Mouse (Mus musculus): ENCODE results near the gene Fam234b.

Gene Fam234b

GRCm38 (mm10) chr6:135262565-135262964 is 64.8 kb downstream of the Fam234b start:
- TF ChIP-seq GATA4 (IDR thresholded peaks at IDR 0.05; ENCODE audit: insufficient replicate concordance, low read length), result no peak

- no peak for TF ChIP-seq GATA4 (IDR thresholded peaks at IDR 0.05; ENCODE audit: insufficient replicate concordance, low read length)
These were observed 66.4 kb downstream of the Fam234b start for GRCm38 (mm10) chr6:135264136-135264535.

GRCm38 (mm10) chr6:135266056-135266455 is 68.3 kb downstream of the Fam234b start:
- no peak for TF ChIP-seq GATA4 (IDR thresholded peaks at IDR 0.05; ENCODE audit: insufficient replicate concordance, low read length)

GRCm38 (mm10) chr6:135267221-135267620 is 69.4 kb downstream of the Fam234b start:
- no peak for TF ChIP-seq GATA4 (IDR thresholded peaks at IDR 0.05; ENCODE audit: insufficient replicate concordance, low read length)

DNA sequence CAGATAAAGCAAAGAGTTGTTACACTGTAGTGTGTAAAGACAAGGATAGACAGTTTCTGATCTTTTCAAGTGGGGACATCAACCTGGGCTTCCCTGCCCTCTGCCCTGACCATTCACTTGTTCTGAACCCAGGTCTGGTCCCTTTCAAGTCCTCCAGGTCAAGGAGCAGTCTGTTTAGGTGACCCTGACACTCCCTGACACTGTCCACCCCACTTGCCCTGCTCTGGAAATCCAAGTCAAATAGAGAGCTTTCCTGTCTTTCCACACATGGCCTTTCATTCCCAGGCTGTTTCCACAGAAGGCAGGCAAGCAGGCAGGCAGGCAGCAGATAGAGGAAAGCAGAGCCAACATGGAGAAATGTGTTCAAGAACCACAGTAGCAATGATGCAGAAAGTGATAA is 70.6 kb downstream of the Fam234b start:
- no peak for TF ChIP-seq GATA4 (IDR thresholded peaks at IDR 0.05; ENCODE audit: insufficient replicate concordance, low read length)

DNA sequence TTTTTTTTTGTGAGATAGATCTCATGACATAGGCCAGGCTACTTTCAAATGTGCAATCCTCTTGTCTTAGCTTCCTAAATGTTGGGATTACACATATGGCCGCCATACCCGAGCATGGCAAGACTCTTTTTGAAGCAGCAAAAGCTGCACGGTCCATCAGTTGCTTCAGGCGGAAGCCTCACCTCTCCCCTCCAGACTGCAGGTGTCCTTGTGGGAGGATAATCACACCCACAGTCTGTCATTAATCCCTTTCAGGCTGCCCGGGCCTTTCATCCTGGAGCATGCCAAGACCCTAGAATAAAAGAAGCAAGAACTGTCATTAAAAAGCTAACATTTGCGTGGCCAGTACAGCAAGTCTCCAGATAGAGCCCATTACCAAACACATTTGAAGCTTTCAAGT is 71.8 kb downstream of the Fam234b start:
- TF ChIP-seq GATA4 (IDR thresholded peaks at IDR 0.05; ENCODE audit: insufficient replicate concordance, low read length), result no peak

DNA sequence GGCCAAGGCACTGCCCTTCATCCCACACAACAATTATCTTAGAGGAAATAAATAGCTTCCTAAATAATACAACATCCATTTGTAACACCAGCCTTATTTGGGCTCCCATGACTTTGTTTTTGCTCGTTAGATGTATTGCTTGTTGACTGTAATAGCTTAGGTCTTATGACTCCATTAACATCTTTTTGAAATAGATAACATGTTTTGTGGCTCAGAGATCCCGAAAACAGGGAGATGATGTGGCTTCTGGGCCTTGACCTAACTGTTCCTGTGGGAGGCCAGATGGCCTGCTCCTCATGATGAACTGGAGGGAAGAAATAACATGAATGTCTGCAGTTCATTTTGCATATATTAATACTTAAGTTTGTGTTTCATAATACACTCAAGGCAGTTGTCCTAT is 74.0 kb downstream of the Fam234b start:
- no peak for TF ChIP-seq GATA4 (IDR thresholded peaks at IDR 0.05; ENCODE audit: insufficient replicate concordance, low read length)

DNA sequence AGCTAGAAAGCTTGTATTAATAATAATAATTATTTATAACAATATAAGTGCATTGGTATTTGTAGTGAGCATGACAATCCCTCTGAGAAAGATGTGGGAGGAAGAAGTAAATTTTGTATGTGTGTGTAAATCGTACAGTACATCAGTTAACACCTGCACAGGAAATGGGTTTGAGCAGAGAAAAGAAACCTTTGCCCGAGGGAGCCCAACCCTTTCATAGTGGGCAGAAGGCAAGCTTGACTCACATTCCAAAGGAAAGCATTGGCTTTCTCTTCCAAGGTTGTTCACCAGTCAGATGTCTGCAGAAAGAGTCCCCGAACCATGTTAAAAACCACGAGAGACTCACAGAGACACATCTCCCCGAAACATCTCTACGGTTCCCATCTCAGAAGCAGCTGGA is 75.3 kb downstream of the Fam234b start:
- no peak for TF ChIP-seq GATA4 (IDR thresholded peaks at IDR 0.05; ENCODE audit: insufficient replicate concordance, low read length)

GRCm38 (mm10) chr6:135275231-135275630 is 77.5 kb downstream of the Fam234b start:
- no peak for TF ChIP-seq GATA4 (IDR thresholded peaks at IDR 0.05; ENCODE audit: insufficient replicate concordance, low read length)

DNA sequence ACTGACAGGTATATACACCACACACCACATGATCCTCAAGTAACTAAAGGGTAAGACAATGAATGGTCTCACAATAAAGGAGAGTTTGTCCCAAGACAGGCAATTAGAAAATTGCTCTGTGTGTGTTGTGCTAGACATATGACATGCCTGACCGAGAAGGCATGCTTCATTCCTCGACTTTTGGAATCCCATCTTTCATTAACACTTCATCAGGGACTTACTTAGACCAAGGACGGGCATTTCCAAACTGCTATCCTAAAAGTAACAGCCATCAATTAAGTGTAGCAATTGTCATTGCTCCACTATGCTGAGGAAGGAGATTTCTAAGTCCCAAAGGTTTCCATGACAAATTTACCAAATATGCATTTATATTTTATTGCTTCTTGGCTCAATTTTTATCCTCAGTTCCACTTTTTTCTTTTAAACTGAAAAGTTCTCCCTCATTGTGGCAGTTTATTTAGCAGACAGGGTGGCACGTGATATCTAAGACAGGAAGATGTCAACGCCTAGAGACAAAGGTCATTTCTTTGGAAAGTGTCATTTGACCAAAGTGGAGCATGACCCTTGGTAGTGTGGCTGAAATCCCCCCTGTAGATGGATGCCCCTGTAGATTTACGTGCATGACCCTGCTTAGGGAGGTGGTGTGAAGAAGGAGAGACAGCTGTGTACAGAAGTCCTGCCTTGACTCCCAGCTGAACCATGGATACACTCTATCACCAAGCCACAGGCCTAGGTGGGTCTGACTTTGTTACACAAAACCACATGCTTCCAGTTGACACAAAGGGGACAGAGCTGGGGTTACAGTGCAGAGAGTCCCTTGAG is 78.9 kb downstream of the Fam234b start:
- TF ChIP-seq GATA4 (IDR thresholded peaks at IDR 0.05; ENCODE audit: insufficient replicate concordance, low read length), result no peak

DNA sequence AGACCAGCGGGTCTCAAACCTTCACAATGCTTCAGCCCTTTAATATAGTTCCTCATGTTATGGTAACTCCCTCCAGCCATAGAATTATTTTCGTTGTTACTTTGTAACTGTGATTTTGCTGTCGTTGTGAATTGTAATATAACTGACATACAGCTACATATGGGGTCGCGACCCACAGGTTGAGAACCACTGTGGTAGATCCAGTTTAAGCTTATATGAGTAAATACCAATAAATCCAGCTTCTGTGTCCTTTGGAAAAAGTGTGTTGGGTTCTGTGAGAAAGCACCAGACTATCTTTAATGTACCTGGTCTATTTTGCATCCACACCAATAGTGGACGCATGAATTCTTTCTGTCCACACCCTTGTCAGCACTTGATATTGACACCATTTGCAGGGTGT is 80.5 kb downstream of the Fam234b start:
- no peak for TF ChIP-seq GATA4 (IDR thresholded peaks at IDR 0.05; ENCODE audit: insufficient replicate concordance, low read length)

DNA sequence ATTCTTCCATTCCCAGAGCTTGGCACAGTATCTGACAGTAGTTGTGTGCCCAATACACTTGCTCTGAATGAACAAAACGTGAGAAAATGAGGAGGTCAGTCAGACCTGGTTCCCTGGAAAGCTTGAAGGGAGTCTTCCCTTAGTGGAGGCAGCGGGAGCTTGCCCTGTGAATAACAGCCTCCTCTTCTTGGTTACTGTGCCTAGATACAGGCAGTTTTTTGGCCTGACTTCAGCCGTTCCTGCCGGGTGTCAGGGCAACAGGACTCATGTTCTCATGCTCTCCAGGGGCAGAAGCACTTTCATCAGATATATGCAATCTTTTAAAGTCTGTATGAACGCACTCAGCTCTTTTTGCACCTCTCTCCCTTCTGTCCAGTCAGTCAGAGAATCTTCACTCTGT is 81.5 kb downstream of the Fam234b start:
- no peak for TF ChIP-seq GATA4 (IDR thresholded peaks at IDR 0.05; ENCODE audit: insufficient replicate concordance, low read length)

DNA sequence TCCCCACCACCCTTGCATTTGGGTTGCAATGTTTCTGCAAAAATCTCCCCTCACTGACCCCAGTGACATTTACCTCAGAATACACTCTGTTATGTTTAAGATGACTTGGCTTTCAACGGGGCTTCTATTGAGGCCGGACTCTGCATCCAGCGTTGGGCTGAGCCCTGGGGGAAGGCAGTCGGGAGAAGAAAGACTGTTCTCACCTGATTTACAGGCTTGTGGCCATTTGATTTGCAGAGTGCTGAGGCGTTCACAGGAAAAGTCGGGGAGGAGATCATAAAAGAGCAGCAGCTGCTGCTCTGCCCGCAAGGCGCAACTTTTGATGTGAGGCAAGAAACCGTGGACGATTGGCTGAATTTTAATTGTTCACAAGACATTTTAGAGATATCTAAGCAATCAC is 82.1 kb downstream of the Fam234b start:
- TF ChIP-seq GATA4 (IDR thresholded peaks at IDR 0.05; ENCODE audit: insufficient replicate concordance, low read length), result no peak

GRCm38 (mm10) chr6:135292391-135292790 is 94.6 kb downstream of the Fam234b start:
- TF ChIP-seq GATA4 (IDR thresholded peaks at IDR 0.05; ENCODE audit: insufficient replicate concordance, low read length), result no peak

DNA sequence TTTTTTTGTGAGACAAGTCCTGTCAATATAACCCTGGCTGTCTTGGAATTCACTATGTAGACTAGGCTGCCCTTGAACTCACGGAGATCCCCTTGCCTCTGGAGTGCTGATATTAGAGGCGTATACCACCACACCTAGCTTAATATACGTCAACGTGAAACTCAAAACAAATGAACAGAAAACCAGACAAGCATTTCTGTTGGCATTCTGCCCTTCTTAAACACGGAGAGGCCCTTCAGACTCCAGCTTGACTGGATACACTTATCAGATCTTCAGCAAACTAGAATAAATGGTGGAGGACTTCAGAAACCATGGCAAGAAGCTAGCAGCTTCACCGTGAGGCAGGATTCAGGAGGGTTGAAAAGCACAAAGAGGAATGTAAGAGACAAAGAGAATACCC is 96.4 kb downstream of the Fam234b start:
- no peak for TF ChIP-seq GATA4 (IDR thresholded peaks at IDR 0.05; ENCODE audit: insufficient replicate concordance, low read length)

All from liver, adult (tissue).